Mouse (Mus musculus): Measurements from ENCODE around the gene Eipr1.

GRCm38 (mm10) chr12:28705204-28705603 is 46.4 kb upstream of the Eipr1 start:
- TF ChIP-seq CTCF (IDR thresholded peaks at IDR 0.05; ENCODE audit: low read depth) (no peak), EP300 (optimal IDR thresholded peaks at IDR 0.05) (no peak)
